Mouse (Mus musculus) MEL (cell line): ENCODE data around the gene Arl4d. TPM values are rescaled to one million over a fixed set of nuclear protein-coding genes. Genes with fewer than 3 reads are reported as not detected.

Source experiments
- DNase-seq: peaks from one replicate; pipeline ENCODE4 v3.0.0; 2011; ENCODE audit warnings: low read depth, low spot score
- H3K27ac ChIP-seq: 2 replicates; pipeline ENCODE4 v1.5.1; 2012; ENCODE audit warnings: low read depth, mild to moderate bottlenecking, control low read depth, low read length, moderate library complexity; ENCODE audit not compliant: control insufficient read depth
- H3K27me3 ChIP-seq, 2 experiments: fragments of 150-350 bp in 1 of 2; sonication (generic) in 1 of 2; 2 replicates each; pipeline ENCODE4 v1.6.1; 2012; ENCODE audit warnings: low read length in 2 of 2, mild to moderate bottlenecking in 2 of 2, improper control_type of control experiment in 1 of 2, moderate library complexity in 1 of 2; ENCODE audit not compliant: insufficient read depth in 2 of 2, control insufficient read depth in 1 of 2
- H3K36me3 ChIP-seq, 2 experiments: 2 replicates each; pipeline ENCODE4 v1.6.1; 2012 to 2014; ENCODE audit warnings: low read length in 2 of 2, improper control_type of control experiment in 1 of 2, inconsistent platforms in 1 of 2, mild to moderate bottlenecking in 1 of 2; ENCODE audit not compliant: insufficient read depth in 2 of 2, control insufficient read depth in 1 of 2
- H3K4me1 ChIP-seq, 2 experiments: fragments of 150-350 bp in 1 of 2; sonication (generic) in 1 of 2; 2 replicates each; pipeline ENCODE4 v1.6.1; 2012; ENCODE audit warnings: low read length in 2 of 2, improper control_type of control experiment in 1 of 2, mild to moderate bottlenecking in 1 of 2; ENCODE audit not compliant: insufficient read depth in 2 of 2, control insufficient read depth in 1 of 2
- H3K4me3 ChIP-seq, 2 experiments: fragments of 150-350 bp in 1 of 2; sonication (generic) in 1 of 2; 2 replicates each; pipeline ENCODE4 v1.5.1; 2012; ENCODE audit warnings: low read depth in 2 of 2, low read length in 2 of 2, mild to moderate bottlenecking in 2 of 2, moderate library complexity in 2 of 2, control low read depth in 1 of 2, improper control_type of control experiment in 1 of 2; ENCODE audit not compliant: control insufficient read depth in 1 of 2, insufficient read depth in 1 of 2
- H3K79me2 ChIP-seq: 2 replicates; pipeline ENCODE4 v1.6.1; 2012; ENCODE audit warnings: mild to moderate bottlenecking, low read length, moderate library complexity; ENCODE audit not compliant: control insufficient read depth, poor library complexity, insufficient read depth
- H3K9ac ChIP-seq: 2 replicates; pipeline ENCODE4 v1.6.1; 2012; ENCODE audit warnings: low read depth, mild to moderate bottlenecking, control low read depth, low read length, moderate library complexity; ENCODE audit not compliant: control insufficient read depth, poor library complexity, severe bottlenecking
- H3K9me3 ChIP-seq: fragments of 150-350 bp; sonication (generic); replicated peaks from 2 replicates; pipeline ENCODE4 v1.6.1; 2012; ENCODE audit warnings: mild to moderate bottlenecking, low read length, improper control_type of control experiment, moderate library complexity; ENCODE audit not compliant: insufficient read depth
- CHD1 ChIP-seq: IDR thresholded peaks from 2 replicates; pipeline ENCODE4 v1.6.1; 2012; ENCODE audit warnings: low read depth, mild to moderate bottlenecking, inconsistent platforms, low read length, improper control_type of control experiment
- CHD2 ChIP-seq: IDR thresholded peaks from 2 replicates; pipeline ENCODE4 v1.6.1; 2011; ENCODE audit warnings: low read length, improper control_type of control experiment
- CTCF ChIP-seq, 3 experiments: IDR thresholded peaks in 2 of 3; conservative IDR thresholded peaks in 1 of 3; 2 replicates each; pipeline ENCODE4 v1.5.1; 2011 to 2012; ENCODE audit warnings: low read length in 3 of 3, low read depth in 2 of 3, mild to moderate bottlenecking in 2 of 3, improper control_type of control experiment in 1 of 3, inconsistent platforms in 1 of 3, mixed read lengths in 1 of 3, moderate library complexity in 1 of 3; ENCODE audit not compliant: control insufficient read depth in 1 of 3, insufficient read depth in 1 of 3, poor library complexity in 1 of 3, severe bottlenecking in 1 of 3
- ELF1 ChIP-seq: IDR thresholded peaks from 2 replicates; pipeline ENCODE4 v1.6.1; 2014; ENCODE audit warnings: low read depth, mild to moderate bottlenecking, inconsistent platforms, low read length, improper control_type of control experiment, moderate library complexity
- ETS1 ChIP-seq: IDR thresholded peaks from 2 replicates; pipeline ENCODE4 v1.6.1; 2012; ENCODE audit warnings: low read depth, mild to moderate bottlenecking, inconsistent platforms, low read length, improper control_type of control experiment, moderate library complexity
- GABPA ChIP-seq: IDR thresholded peaks from 2 replicates; pipeline ENCODE4 v1.6.1; 2012; ENCODE audit warnings: low read depth, mild to moderate bottlenecking, inconsistent platforms, low read length, improper control_type of control experiment, moderate library complexity
- GATA1 ChIP-seq: IDR thresholded peaks from 2 replicates; pipeline ENCODE4 v1.6.1; 2011; ENCODE audit warnings: low read depth, low read length, improper control_type of control experiment
- JUND ChIP-seq: IDR thresholded peaks from 2 replicates; pipeline ENCODE4 v1.6.1; 2011; ENCODE audit warnings: low read depth, mild to moderate bottlenecking, improper control_type of control experiment, low read length
- KAT2A ChIP-seq: conservative IDR thresholded peaks from 2 replicates; pipeline ENCODE4 v1.6.1; 2012; ENCODE audit warnings: low read depth, low read length, improper control_type of control experiment, inconsistent platforms
- MAFK ChIP-seq: IDR thresholded peaks from 2 replicates; pipeline ENCODE4 v1.6.1; 2011; ENCODE audit warnings: low read depth, mild to moderate bottlenecking, low read length, improper control_type of control experiment, borderline replicate concordance
- MAX ChIP-seq: IDR thresholded peaks from 2 replicates; pipeline ENCODE4 v1.6.1; 2011; ENCODE audit warnings: low read length, improper control_type of control experiment
- MAZ ChIP-seq: IDR thresholded peaks from 2 replicates; pipeline ENCODE4 v1.6.1; 2012; ENCODE audit warnings: low read depth, mild to moderate bottlenecking, inconsistent platforms, low read length, improper control_type of control experiment
- POLR2A ChIP-seq, 2 experiments: IDR thresholded peaks; 2 replicates each; pipeline ENCODE4 v1.6.1; 2011 to 2012; ENCODE audit warnings: low read length in 2 of 2, mild to moderate bottlenecking in 2 of 2, control low read depth in 1 of 2, improper control_type of control experiment in 1 of 2, low read depth in 1 of 2, moderate library complexity in 1 of 2; ENCODE audit not compliant: control insufficient read depth in 1 of 2, insufficient read depth in 1 of 2, poor library complexity in 1 of 2
- POLR2AphosphoS2 ChIP-seq: IDR thresholded peaks from 2 replicates; pipeline ENCODE4 v1.6.1; 2011; ENCODE audit warnings: low read length, improper control_type of control experiment
- POLR2AphosphoS5 ChIP-seq: IDR thresholded peaks from 2 replicates; pipeline ENCODE4 v1.6.1; 2012; ENCODE audit warnings: low read depth, borderline replicate concordance, mild to moderate bottlenecking, inconsistent platforms, low read length, moderate library complexity, mixed read lengths
- RCOR1 ChIP-seq: IDR thresholded peaks from 2 replicates; pipeline ENCODE4 v1.6.1; 2012; ENCODE audit warnings: low read depth, mild to moderate bottlenecking, inconsistent platforms, low read length, improper control_type of control experiment
- SIN3A ChIP-seq: IDR thresholded peaks from 2 replicates; pipeline ENCODE4 v1.6.1; 2012; ENCODE audit warnings: low read length, improper control_type of control experiment, inconsistent platforms
- TBP ChIP-seq: IDR thresholded peaks from 2 replicates; pipeline ENCODE4 v1.8.0; 2011; ENCODE audit warnings: low read depth, low read length, improper control_type of control experiment
- UBTF ChIP-seq: IDR thresholded peaks from 2 replicates; pipeline ENCODE4 v1.6.1; 2012; ENCODE audit warnings: low read depth, mild to moderate bottlenecking, inconsistent platforms, low read length, improper control_type of control experiment, moderate library complexity, borderline replicate concordance; ENCODE audit not compliant: insufficient read depth
- ZC3H11A ChIP-seq: IDR thresholded peaks from 2 replicates; pipeline ENCODE4 v1.6.1; 2012; ENCODE audit warnings: low read depth, mild to moderate bottlenecking, inconsistent platforms, low read length, improper control_type of control experiment
- ZMIZ1 ChIP-seq: IDR thresholded peaks from 2 replicates; pipeline ENCODE4 v1.6.1; 2012; ENCODE audit warnings: low read depth, mild to moderate bottlenecking, inconsistent platforms, low read length, improper control_type of control experiment, moderate library complexity
- ZNF384 ChIP-seq: IDR thresholded peaks from 2 replicates; pipeline ENCODE4 v1.6.1; 2012; ENCODE audit warnings: low read depth, mild to moderate bottlenecking, inconsistent platforms, low read length, improper control_type of control experiment
- polyA plus RNA-seq, 2 experiments: library from polyadenylated mRNA; stranded (reverse) in 1 of 2; unstranded in 1 of 2; fragments of >175 nt in 1 of 2; fragments of >200 nt in 1 of 2; gene quantifications; 2 replicates each; pipeline versions ENCODE4 v1.2.1 to v1.2.4; 2012; ENCODE audit warnings: low replicate concordance in 2 of 2, low read depth in 1 of 2; ENCODE audit not compliant: insufficient read length in 2 of 2, insufficient read depth in 1 of 2, missing spikeins in 1 of 2
- total RNA-seq: library from RNA; depleted of rRNA; stranded (reverse); fragments of 300-350 nt; gene quantifications from 2 replicates; pipeline ENCODE4 v1.2.3, GENCODE M21; 2012

The Arl4d gene
- total and polyA plus RNA-seq, 3 experiments: 0.17 to 0.23 TPM; not detected in 1

DNA sequence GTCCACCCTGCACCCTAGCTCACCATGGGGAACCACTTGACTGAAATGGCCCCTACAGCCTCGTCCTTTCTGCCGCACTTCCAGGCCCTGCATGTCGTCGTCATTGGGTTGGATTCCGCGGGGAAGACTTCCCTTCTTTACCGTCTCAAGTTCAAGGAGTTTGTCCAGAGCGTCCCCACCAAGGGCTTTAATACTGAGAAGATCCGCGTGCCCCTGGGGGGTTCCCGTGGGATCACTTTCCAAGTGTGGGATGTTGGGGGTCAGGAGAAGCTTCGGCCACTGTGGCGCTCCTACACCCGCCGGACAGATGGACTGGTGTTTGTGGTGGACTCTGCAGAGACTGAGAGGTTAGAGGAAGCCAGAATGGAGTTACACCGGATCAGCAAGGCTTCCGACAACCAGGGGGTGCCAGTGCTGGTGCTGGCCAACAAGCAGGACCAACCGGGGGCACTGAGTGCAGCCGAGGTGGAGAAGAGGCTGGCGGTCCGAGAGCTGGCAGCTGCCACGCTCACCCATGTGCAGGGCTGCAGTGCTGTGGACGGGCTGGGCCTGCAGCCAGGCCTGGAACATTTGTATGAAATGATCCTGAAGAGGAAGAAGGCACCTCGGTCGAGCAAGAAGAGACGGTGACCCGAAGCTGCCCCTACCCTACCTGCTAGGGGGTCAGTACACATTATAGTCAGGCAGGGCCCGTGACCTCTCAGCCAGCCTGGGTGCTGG is 1.4 kb downstream of the Arl4d start:
- H3K27ac ChIP-seq: no peak overlapping the region
- no peaks in the 10 kb centered on the region for H3K27me3 ChIP-seq

DNA sequence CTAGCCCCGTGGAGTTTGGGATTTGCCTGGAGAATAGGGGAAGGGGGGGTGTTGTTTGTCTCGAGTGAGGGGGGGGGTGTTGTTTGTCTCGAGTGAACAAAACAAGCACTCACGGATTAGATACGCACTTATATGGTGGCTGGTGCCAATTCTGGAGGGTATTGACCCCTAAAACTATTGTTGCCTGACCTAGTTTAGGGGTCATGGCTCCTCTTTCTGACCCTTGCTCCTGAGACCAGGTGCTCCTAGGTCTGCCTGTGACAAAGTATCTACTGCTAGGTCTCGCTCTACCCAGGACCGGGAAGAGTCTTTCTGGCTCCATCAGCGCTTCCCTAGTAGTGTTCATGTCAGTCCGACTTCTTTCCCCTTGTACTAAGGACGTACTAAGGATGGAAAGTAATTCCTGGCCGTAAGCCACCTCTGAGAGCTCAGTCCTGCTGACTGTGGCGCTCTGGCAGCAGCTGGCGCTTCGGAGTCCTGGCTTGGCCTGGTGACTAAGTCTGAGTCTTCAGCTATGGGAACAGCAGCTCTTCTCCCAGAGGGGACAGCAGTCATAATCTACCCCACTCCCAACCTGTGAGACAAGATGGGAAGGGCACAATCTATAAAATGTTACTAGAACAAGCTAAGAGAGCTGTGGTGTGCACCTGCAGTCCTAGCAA is 2.7 kb downstream of the Arl4d start:
- no peak for DNase-seq
- no peaks in the 10 kb centered on the region for H3K79me2 ChIP-seq
- peaks cover 2 to 33% of the 10 kb centered on the region in 2 experiments; a peak in 2 of 4 replicates for H3K4me1 ChIP-seq
- H3K9me3 ChIP-seq: no peaks in the 10 kb centered on the region
- no peak overlapping the region for H3K27ac ChIP-seq
- H3K9ac ChIP-seq: no peak overlapping the region
- H3K27me3 ChIP-seq: 0 out of 4 replicates have a peak, but pooled peaks cover 0 to under 1% of the 10 kb centered on the region in 2 experiments
- peaks cover 0 to 19% of the 10 kb centered on the region in 2 experiments; a peak in 2 of 4 replicates for H3K36me3 ChIP-seq
- TF ChIP-seq ZNF384 (no peak), CTCF (IDR thresholded peaks at IDR 0.05 in 2 of 3, conservative IDR thresholded peaks at IDR 0.05 in 1 of 3; ENCODE audit: control insufficient read depth in 1 of 3, insufficient read depth in 1 of 3, low read depth in 2 of 3, low read length in 3 of 3, poor library complexity in 1 of 3, severe bottlenecking in 1 of 3) (no peak), MAZ (no peak), ZC3H11A (no peak), MAX (no peak), RCOR1 (no peak), CHD1 (no peak), GATA1 (no peak), ETS1 (no peak), POLR2AphosphoS2 (no peak), CHD2 (no peak), UBTF (no peak), GABPA (no peak), ZMIZ1 (no peak), KAT2A (no peak), POLR2A (IDR thresholded peaks at IDR 0.05; ENCODE audit: control insufficient read depth in 1 of 2, insufficient read depth in 1 of 2, low read depth in 1 of 2, low read length in 2 of 2, poor library complexity in 1 of 2) (no peak), MAFK (no peak), TBP (no peak), JUND (no peak), POLR2AphosphoS5 (no peak)
- H3K4me3 ChIP-seq: no peak overlapping the region

More for the DNA sequence above, 1.4 kb downstream of the Arl4d start:
- no peaks in the 10 kb centered on the region for H3K79me2 ChIP-seq
- DNase-seq: no peak
- no peaks in the 10 kb centered on the region for H3K9me3 ChIP-seq
- no peak overlapping the region for H3K4me3 ChIP-seq
- peaks cover 5 to 43% of the 10 kb centered on the region in 2 experiments; a peak in 3 of 4 replicates for H3K4me1 ChIP-seq
- no peak overlapping the region for H3K9ac ChIP-seq
- H3K36me3 ChIP-seq: peaks cover 0 to 26% of the 10 kb centered on the region in 2 experiments; a peak in 2 of 4 replicates
- TF ChIP-seq ZC3H11A (no peak), POLR2A (IDR thresholded peaks at IDR 0.05; ENCODE audit: control insufficient read depth in 1 of 2, insufficient read depth in 1 of 2, low read depth in 1 of 2, low read length in 2 of 2, poor library complexity in 1 of 2) (no peak), ELF1 (no peak), JUND (no peak), SIN3A (no peak)
